Mouse (Mus musculus) ES-Bruce4 (cell line): ENCODE data around the gene Zbed4. TPM values are rescaled to one million over a fixed set of nuclear protein-coding genes. Genes with fewer than 3 reads are reported as not detected.
"Not testable (repeated sequence)": the region's sequence is repeated elsewhere in the genome, so short reads cannot be mapped to it uniquely, and the experiment has no call there.

Source experiments
- H3K27ac ChIP-seq: 2 replicates; pipeline ENCODE4 v1.5.1; 2012; ENCODE audit warnings: low read length, inconsistent platforms; ENCODE audit not compliant: insufficient read depth
- H3K27me3 ChIP-seq: 2 replicates; pipeline ENCODE4 v1.6.1; 2012; ENCODE audit warnings: mild to moderate bottlenecking, low read length, inconsistent platforms; ENCODE audit not compliant: control insufficient read depth, poor library complexity, insufficient read depth, severe bottlenecking
- H3K36me3 ChIP-seq: 2 replicates; pipeline ENCODE4 v1.6.1; 2012; ENCODE audit warnings: inconsistent platforms, mild to moderate bottlenecking, low read length, moderate library complexity; ENCODE audit not compliant: control insufficient read depth, poor library complexity, insufficient read depth, severe bottlenecking
- H3K4me1 ChIP-seq: one replicate; pipeline ENCODE4 v1.8.1; 2011; ENCODE audit warnings: low read length; ENCODE audit not compliant: control insufficient read depth, insufficient read depth
- H3K4me3 ChIP-seq: 2 replicates; pipeline ENCODE4 v1.5.1; 2011; ENCODE audit warnings: low read depth, mild to moderate bottlenecking, low read length
- H3K9ac ChIP-seq: 2 replicates; pipeline ENCODE4 v1.6.1; 2012; ENCODE audit warnings: low read depth, mild to moderate bottlenecking, inconsistent platforms; ENCODE audit not compliant: poor library complexity, severe bottlenecking
- H3K9me3 ChIP-seq: replicated peaks from 2 replicates; pipeline ENCODE4 v1.6.1; 2012; ENCODE audit warnings: mild to moderate bottlenecking, low read length, inconsistent platforms; ENCODE audit not compliant: control insufficient read depth, poor library complexity, insufficient read depth, severe bottlenecking
- CTCF ChIP-seq: IDR thresholded peaks from one replicate; pipeline ENCODE4 v1.8.1; 2011; ENCODE audit warnings: low read depth, low read length
- EP300 ChIP-seq: IDR thresholded peaks from 2 replicates; pipeline ENCODE4 v1.6.1; 2011; ENCODE audit warnings: low read depth, low read length; ENCODE audit not compliant: insufficient read depth
- POLR2A ChIP-seq: IDR thresholded peaks from one replicate; pipeline ENCODE4 v1.8.1; 2011; ENCODE audit warnings: low read length; ENCODE audit not compliant: insufficient read depth
- polyA plus RNA-seq: library from polyadenylated mRNA; stranded (reverse); fragments of >200 nt; gene quantifications from 2 replicates; pipeline ENCODE4 v1.2.4, GENCODE M21; 2011; ENCODE audit warnings: low read depth; ENCODE audit not compliant: missing spikeins, insufficient read depth, insufficient read length

Zbed4 gene
- polyA plus RNA-seq, 1 experiment, result 44.5 TPM

DNA sequence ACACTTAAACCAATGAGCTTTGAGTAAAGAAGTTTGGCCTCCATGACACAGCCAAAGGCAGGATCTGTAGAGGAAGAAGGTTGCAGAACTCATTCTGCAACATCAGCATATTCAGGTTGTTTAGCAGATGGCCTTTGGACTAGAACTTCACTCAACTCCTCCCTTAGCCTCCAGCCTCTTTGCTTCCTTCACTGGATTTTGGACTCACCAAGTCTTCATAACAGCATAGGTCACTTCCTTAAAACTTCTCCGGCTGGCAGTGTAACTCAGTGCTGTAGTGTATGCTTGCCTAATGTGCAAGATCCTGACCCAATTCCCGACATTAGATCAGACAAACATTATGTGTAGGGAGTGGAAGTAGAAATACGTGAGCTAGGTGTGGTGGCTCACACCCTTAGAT is 6.1 kb upstream of the Zbed4 start:
- Histone ChIP-seq H3K27ac (peak overlapping the region; percentile 83), H3K9me3 (no peaks in the 10 kb centered on the region), H3K4me3 (no peak overlapping the region), H3K36me3 (no peaks in the 10 kb centered on the region), H3K9ac (no peak overlapping the region), H3K27me3 (no peaks in the 10 kb centered on the region), H3K4me1 (peaks cover 3% of the 10 kb centered on the region)
- TF ChIP-seq POLR2A (no peak), CTCF (no peak)

DNA sequence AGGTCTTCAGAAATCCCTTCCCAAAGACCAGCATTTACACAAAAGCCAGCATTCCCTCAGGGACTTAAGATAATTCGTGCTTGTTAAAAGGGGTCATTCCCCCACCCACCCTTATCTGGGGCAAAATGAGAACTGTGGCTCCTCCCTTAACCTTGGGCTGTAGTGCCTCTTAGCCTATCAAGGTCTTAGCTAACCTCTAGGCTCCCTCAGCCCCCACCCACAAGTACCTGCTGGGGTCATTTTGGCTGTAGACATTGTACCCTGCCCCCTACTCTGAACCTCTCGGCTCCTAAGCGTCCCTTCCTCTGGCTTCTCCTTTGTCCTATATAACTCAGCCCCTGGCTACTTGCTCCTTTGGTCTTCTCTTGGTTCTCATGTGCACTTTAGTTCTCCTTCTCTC is 5.5 kb upstream of the Zbed4 start:
- H3K4me3 ChIP-seq, result no peak overlapping the region
- H3K36me3 ChIP-seq, result no peaks in the 10 kb centered on the region
- no peaks in the 10 kb centered on the region for H3K27me3 ChIP-seq
- no peak overlapping the region for H3K9ac ChIP-seq
- peak overlapping the region; percentile 83 for H3K27ac ChIP-seq
- H3K4me1 ChIP-seq, result peaks cover 3% of the 10 kb centered on the region
- no peaks in the 10 kb centered on the region for H3K9me3 ChIP-seq
- TF ChIP-seq CTCF (no peak), EP300 (no peak), POLR2A (no peak)

DNA sequence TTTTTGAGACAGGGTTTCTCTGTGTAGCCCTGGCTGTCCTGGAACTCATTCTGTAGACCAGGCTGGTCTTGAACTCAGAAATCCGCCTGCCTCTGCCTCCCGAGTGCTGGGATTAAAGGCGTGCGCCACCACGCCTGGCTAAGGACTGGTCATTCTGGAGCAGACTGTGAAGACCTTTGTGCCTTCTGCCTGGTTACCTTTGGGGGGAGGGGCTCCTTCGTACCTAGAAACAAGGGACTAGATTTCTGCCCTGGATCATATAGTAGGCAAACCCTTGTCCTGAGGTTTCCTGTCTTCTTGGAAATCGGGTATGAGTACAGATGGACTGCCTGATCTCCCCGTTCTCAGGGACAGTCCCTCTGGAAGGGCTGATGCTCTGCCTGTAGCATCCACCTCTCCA is 1.8 kb upstream of the Zbed4 start:
- H3K4me1 ChIP-seq, H3K27ac ChIP-seq, H3K9ac ChIP-seq, H3K36me3 ChIP-seq, H3K27me3 ChIP-seq, H3K9me3 ChIP-seq: not testable (repeated sequence)
- H3K4me3 ChIP-seq, result peak overlapping the region; percentile 77; the same call in 1 of the 2 replicates

DNA sequence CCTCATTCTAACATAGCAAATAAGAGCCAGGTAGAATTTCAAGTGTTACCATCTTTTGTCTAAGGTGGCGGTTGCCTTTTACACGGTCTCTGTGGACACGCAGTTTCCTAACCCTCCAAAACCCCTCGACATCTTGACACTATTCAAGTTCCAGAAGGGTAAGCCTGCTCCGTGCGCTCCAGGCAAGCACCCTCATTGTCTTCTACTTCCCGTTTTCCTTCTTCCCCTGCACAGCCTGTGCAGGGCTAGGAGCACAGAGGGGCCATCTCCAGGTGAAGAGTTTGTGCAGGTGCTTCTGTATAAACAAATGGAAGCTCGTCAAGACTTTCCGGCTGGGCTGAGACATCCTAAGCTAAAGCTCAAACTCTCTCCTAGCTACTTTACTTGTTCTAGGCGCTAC is 1.4 kb upstream of the Zbed4 start:
- no peaks in the 10 kb centered on the region for H3K27me3 ChIP-seq
- peak overlapping the region; percentile 77 for H3K4me3 ChIP-seq
- H3K4me1 ChIP-seq, result peaks cover 3% of the 10 kb centered on the region
- peak overlapping the region; percentile 91; the same call in 1 of the 2 replicates for H3K27ac ChIP-seq
- H3K36me3 ChIP-seq, result peaks cover 3% of the 10 kb centered on the region; the same call in 1 of the 2 replicates
- H3K9ac ChIP-seq, result peak overlapping the region; percentile 79; the same call in 1 of the 2 replicates
- TF ChIP-seq CTCF, result no peak
- no peak for TF ChIP-seq POLR2A
- TF ChIP-seq EP300, result no peak
- H3K9me3 ChIP-seq, result no peaks in the 10 kb centered on the region

DNA sequence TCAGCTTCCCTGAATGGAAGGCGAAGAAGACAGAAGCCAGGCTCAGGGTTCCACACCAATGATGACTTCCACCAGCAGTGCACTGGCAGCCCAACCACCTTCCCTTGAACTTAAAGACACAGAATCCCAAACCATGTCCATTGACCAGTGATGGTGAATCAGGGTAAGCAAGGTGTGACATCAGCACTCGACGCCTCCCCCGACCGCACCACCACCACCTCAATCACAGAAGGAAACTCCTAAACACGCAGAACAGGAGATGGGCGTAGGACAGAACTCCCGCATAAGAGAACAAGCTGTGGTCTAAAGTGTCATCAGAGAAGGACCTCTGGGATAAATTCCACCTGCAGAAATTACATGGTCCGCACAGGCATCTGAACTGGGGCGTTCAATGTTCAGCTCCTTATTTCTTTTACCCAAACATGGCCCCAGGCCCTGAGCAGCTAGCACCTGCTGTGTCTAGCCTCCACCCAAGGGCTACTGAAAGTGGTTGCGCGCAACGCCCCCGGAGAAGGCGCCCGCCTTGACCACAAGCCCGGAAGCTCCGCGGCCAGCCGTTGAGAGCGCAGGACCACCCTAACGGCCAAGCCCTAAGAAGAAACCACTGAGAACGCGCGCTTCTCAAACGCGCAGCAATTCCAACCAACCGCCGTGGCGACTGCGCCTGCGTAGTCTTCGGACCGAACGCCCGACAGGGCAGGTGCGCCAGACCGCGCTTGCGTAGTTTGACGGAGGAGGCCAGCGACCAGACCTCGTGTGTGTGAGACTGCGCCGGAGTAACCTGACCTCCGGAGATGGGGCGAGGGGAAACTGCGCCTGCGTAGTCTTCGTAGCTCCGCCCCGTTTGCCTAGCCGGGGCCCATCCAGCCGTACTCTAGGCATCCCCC is 540 bp upstream of the Zbed4 start:
- Histone ChIP-seq H3K27ac (peak overlapping the region; percentile 91), H3K27me3 (no peaks in the 10 kb centered on the region), H3K9ac (peak overlapping the region; percentile 79), H3K4me1 (peaks cover 1% of the 10 kb centered on the region), H3K36me3 (peaks cover 5% of the 10 kb centered on the region; the same call in 1 of the 2 replicates), H3K4me3 (peak overlapping the region; percentile 77), H3K9me3 (no peaks in the 10 kb centered on the region)
- TF ChIP-seq EP300 (no peak), CTCF (no peak), POLR2A (peak; percentile 72)

DNA sequence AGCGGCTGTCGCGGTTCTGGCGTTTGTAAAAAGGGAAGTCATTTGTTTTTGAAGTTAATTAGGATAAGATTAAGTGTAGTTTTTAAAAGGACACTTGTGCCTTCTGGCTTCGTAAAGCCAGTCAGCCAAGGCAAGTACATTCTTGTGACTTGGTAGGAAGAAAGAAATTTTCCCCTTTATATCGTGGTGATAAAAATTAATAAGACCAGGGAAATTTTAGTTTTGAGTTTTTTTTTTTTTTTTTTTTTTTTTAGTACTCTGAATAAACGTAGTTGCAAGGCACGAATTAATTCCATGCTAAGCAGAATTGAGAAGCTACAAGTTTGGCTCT is 908 bp downstream of the Zbed4 start:
- H3K9ac ChIP-seq, result peak overlapping the region; percentile 95
- peak overlapping the region; percentile 21 for H3K27ac ChIP-seq
- H3K4me1 ChIP-seq, result no peaks in the 10 kb centered on the region
- H3K9me3 ChIP-seq, result no peaks in the 10 kb centered on the region
- peak overlapping the region; percentile 80 for H3K4me3 ChIP-seq
- TF ChIP-seq POLR2A (no peak), EP300 (no peak), CTCF (no peak)
- H3K36me3 ChIP-seq, result peaks cover 5% of the 10 kb centered on the region; the same call in 1 of the 2 replicates
- H3K27me3 ChIP-seq, result no peaks in the 10 kb centered on the region
